Mouse (Mus musculus): Measurements from ENCODE around the gene Olfr564.

Gene Olfr564

DNA sequence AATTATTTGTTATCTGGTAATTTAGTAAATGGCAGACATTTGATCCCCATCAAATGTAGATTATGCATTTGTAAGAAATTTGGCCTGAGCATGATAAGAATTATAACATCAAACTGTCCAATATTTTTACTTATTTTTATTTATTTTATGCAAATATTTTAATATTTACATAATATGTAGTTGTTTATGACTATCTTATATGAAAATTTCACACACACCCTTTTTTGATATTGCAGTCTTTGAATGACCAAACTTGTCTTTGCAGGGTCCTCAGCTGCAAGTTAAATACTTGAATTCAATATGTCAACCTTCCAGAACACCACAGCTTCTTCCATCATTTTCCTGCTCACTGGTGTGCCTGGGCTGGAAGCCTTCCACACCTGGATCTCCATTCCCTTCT, at the start of gene Olfr564:
Olfr564 (plus strand) TSS at position 301 of the 400 bp plus-strand sequence.
- no peak for DNase-seq (ENCODE audit: low spot score)

- no peak for DNase-seq (ENCODE audit: low spot score)
These were observed 44.0 kb upstream of the Olfr564 start, which contains the start of the genes Olfr560 and Olfr78 for GRCm38 (mm10) chr7:102759266-102759665. Gene Olfr560, minus strand, starts transcription at chr7:102759366. Gene Olfr78, minus strand, starts transcription at chr7:102759471.

GRCm38 (mm10) chr7:102770921-102771320, 32.4 kb upstream of the Olfr564 start, which contains the start of gene Olfr561:
Gene Olfr561, plus strand, starts transcription at chr7:102771221.
- DNase-seq (ENCODE audit: low spot score), result no peak

Measured in urinary bladder, postnatal 14 days (tissue).